Mouse (Mus musculus) heart, embryonic 16.5 days (tissue): ENCODE measurements around the gene Cd9. TPM values are rescaled to one million over a fixed set of nuclear protein-coding genes. Genes with fewer than 3 reads are reported as not detected.

Source experiments
- ATAC-seq: fragments of 200-750 bp; cut with Nextera tagmentation; replicated peaks from 2 replicates; pipeline ENCODE4 v1.8.0; 2017; ENCODE audit warnings: moderate number of reproducible peaks; ENCODE audit not compliant: insufficient read depth, low FRiP score; ENCODE audit errors: extremely low read depth
- H3K27ac ChIP-seq: fragments of 300-500 bp; sonication (generic); 2 replicates; pipeline ENCODE4 v1.5.1; 2014; ENCODE audit warnings: mild to moderate bottlenecking, low read length, control low read depth, moderate library complexity
- H3K27me3 ChIP-seq: fragments of 300-500 bp; sonication (generic); 2 replicates; pipeline ENCODE4 v1.6.1; 2014; ENCODE audit warnings: low read length, mixed read lengths; ENCODE audit not compliant: control insufficient read depth, insufficient read depth
- H3K36me3 ChIP-seq: fragments of 300-500 bp; sonication (generic); 2 replicates; pipeline ENCODE4 v1.6.1; 2014; ENCODE audit not compliant: control insufficient read depth, insufficient read depth
- H3K4me1 ChIP-seq: fragments of 300-500 bp; sonication (generic); 2 replicates; pipeline ENCODE4 v1.6.1; 2014; ENCODE audit warnings: low read length, mixed read lengths; ENCODE audit not compliant: control insufficient read depth, insufficient read depth
- H3K4me2 ChIP-seq: fragments of 300-500 bp; sonication (generic); 2 replicates; pipeline ENCODE4 v1.6.1; 2014; ENCODE audit warnings: low read depth, mild to moderate bottlenecking, control low read depth, low read length
- H3K4me3 ChIP-seq: fragments of 300-500 bp; sonication (generic); 2 replicates; pipeline ENCODE4 v1.5.1; 2014; ENCODE audit warnings: mild to moderate bottlenecking, control low read depth, low read length
- H3K9ac ChIP-seq: fragments of 300-500 bp; sonication (generic); 2 replicates; pipeline ENCODE4 v1.6.1; 2014; ENCODE audit warnings: low read length, control low read depth
- H3K9me3 ChIP-seq: fragments of 300-500 bp; sonication (generic); replicated peaks from 2 replicates; pipeline ENCODE4 v1.6.1; 2016; ENCODE audit warnings: low read length; ENCODE audit not compliant: control insufficient read depth
- WGBS: fragments of 180-500 bp; shearing (Covaris S2); extraction: QIAGEN DNeasy Blood & Tissue Kit; methylation state at CpG from one replicate; pipeline ENCODE4 v1.1.7; 2014; 5-methylcytosine and 5-hydroxymethylcytosine counted together
- polyA plus RNA-seq: library from polyadenylated mRNA; unstranded; fragments of >200 nt; fragmentation: Nextera tagmentation; extraction: Ambion mirVana; gene quantifications from 2 replicates; pipeline ENCODE4 v1.2.1, GENCODE M21; 2015

Gene Cd9
- polyA plus RNA-seq, 1 experiment from 2014 or later: 94.4 TPM

- Histone ChIP-seq H3K4me2 (no peak overlapping the region), H3K27ac (no peak overlapping the region), H3K36me3 (peaks cover 6% of the 10 kb centered on the region; the same call in 1 of the 2 replicates), H3K9ac (no peak overlapping the region), H3K4me1 (no peaks in the 10 kb centered on the region), H3K4me3 (no peak overlapping the region), H3K27me3 (no peaks in the 10 kb centered on the region), H3K9me3 (no peaks in the 10 kb centered on the region)
- WGBS: 91% methylated on average over 7 of the region's 7 CpGs
- ATAC-seq: no peak
Observed at GRCm38 (mm10) chr6:125461325-125461724, 33.3 kb downstream of the Cd9 start.

- ATAC-seq: no peak
- Histone ChIP-seq H3K9me3 (no peaks in the 10 kb centered on the region), H3K4me3 (no peak overlapping the region), H3K9ac (no peak overlapping the region), H3K36me3 (peaks cover 6% of the 10 kb centered on the region; the same call in 1 of the 2 replicates), H3K27me3 (no peaks in the 10 kb centered on the region), H3K4me2 (no peak overlapping the region), H3K4me1 (no peaks in the 10 kb centered on the region), H3K27ac (no peak overlapping the region)
- 81% methylated on average over 11 of the region's 11 CpGs for WGBS
Observed at GRCm38 (mm10) chr6:125460589-125460988, 34.0 kb downstream of the Cd9 start.

GRCm38 (mm10) chr6:125459903-125460302 lies 34.7 kb downstream of the Cd9 start:
- H3K36me3 ChIP-seq: peaks cover 6% of the 10 kb centered on the region; the same call in 1 of the 2 replicates
- no peak for ATAC-seq
- H3K4me2 ChIP-seq: no peak overlapping the region

GRCm38 (mm10) chr6:125455806-125456520 lies 38.6 kb downstream of the Cd9 start:
- Histone ChIP-seq H3K36me3 (no peaks in the 10 kb centered on the region; the same call in 1 of the 2 replicates), H3K9ac (no peak overlapping the region), H3K27ac (no peak overlapping the region), H3K4me1 (no peaks in the 10 kb centered on the region), H3K27me3 (no peaks in the 10 kb centered on the region), H3K4me2 (no peak overlapping the region), H3K4me3 (no peak overlapping the region), H3K9me3 (no peaks in the 10 kb centered on the region)
- WGBS: 57% methylated on average over 12 of the region's 12 CpGs
- no peak for ATAC-seq

More at GRCm38 (mm10) chr6:125459903-125460302, 34.7 kb downstream of the Cd9 start:
- no peaks in the 10 kb centered on the region for H3K27me3 ChIP-seq
- no peaks in the 10 kb centered on the region for H3K9me3 ChIP-seq
- H3K27ac ChIP-seq: no peak overlapping the region
- 80% methylated on average over 5 of the region's 5 CpGs for WGBS
- no peak overlapping the region for H3K9ac ChIP-seq
- H3K4me3 ChIP-seq: no peak overlapping the region
- H3K4me1 ChIP-seq: no peaks in the 10 kb centered on the region

- 87% methylated on average over 9 of the region's 9 CpGs for WGBS
- Histone ChIP-seq H3K36me3 (no peaks in the 10 kb centered on the region; the same call in 1 of the 2 replicates), H3K4me2 (no peak overlapping the region), H3K9ac (no peak overlapping the region), H3K4me3 (no peak overlapping the region), H3K27me3 (no peaks in the 10 kb centered on the region), H3K9me3 (no peaks in the 10 kb centered on the region), H3K4me1 (no peaks in the 10 kb centered on the region), H3K27ac (no peak overlapping the region)
- ATAC-seq: no peak
Observed at GRCm38 (mm10) chr6:125454731-125455130, 39.9 kb downstream of the Cd9 start.

- Histone ChIP-seq H3K9me3 (no peaks in the 10 kb centered on the region), H3K27me3 (no peaks in the 10 kb centered on the region), H3K4me2 (no peak overlapping the region), H3K36me3 (no peaks in the 10 kb centered on the region), H3K4me3 (no peak overlapping the region), H3K27ac (no peak overlapping the region), H3K9ac (no peak overlapping the region), H3K4me1 (no peaks in the 10 kb centered on the region)
- 59% methylated on average over 5 of the region's 5 CpGs for WGBS
- no peak for ATAC-seq
Observed at GRCm38 (mm10) chr6:125454299-125454698, 40.3 kb downstream of the Cd9 start.

GRCm38 (mm10) chr6:125447660-125448059 lies 46.9 kb downstream of the Cd9 start:
- ATAC-seq: no peak
- Histone ChIP-seq H3K9ac (no peak overlapping the region), H3K4me2 (no peak overlapping the region), H3K27me3 (no peaks in the 10 kb centered on the region), H3K4me1 (no peaks in the 10 kb centered on the region), H3K9me3 (no peaks in the 10 kb centered on the region), H3K36me3 (no peaks in the 10 kb centered on the region), H3K4me3 (no peak overlapping the region), H3K27ac (no peak overlapping the region)
- 71% methylated on average over 2 of the region's 2 CpGs for WGBS

GRCm38 (mm10) chr6:125447205-125447604 lies 47.4 kb downstream of the Cd9 start:
- Histone ChIP-seq H3K9ac (no peak overlapping the region), H3K27me3 (no peaks in the 10 kb centered on the region), H3K4me3 (no peak overlapping the region), H3K4me2 (no peak overlapping the region), H3K27ac (no peak overlapping the region), H3K36me3 (no peaks in the 10 kb centered on the region), H3K9me3 (no peaks in the 10 kb centered on the region), H3K4me1 (no peaks in the 10 kb centered on the region)
- 32% methylated on average over 4 of the region's 4 CpGs for WGBS
- no peak for ATAC-seq

- H3K27me3 ChIP-seq: no peaks in the 10 kb centered on the region
- no peak overlapping the region for H3K27ac ChIP-seq
- H3K4me3 ChIP-seq: no peak overlapping the region
- no peaks in the 10 kb centered on the region for H3K36me3 ChIP-seq
- no peak overlapping the region for H3K4me2 ChIP-seq
- no peak for ATAC-seq
- no peaks in the 10 kb centered on the region for H3K9me3 ChIP-seq
- no peaks in the 10 kb centered on the region for H3K4me1 ChIP-seq
- H3K9ac ChIP-seq: no peak overlapping the region
- WGBS: 73% methylated on average over 6 of the region's 6 CpGs
Observed at GRCm38 (mm10) chr6:125445381-125445780, 49.2 kb downstream of the Cd9 start.
